Comparison of ENCODE assay signal across 11 mouse cellular contexts in the genomic region with DNA sequence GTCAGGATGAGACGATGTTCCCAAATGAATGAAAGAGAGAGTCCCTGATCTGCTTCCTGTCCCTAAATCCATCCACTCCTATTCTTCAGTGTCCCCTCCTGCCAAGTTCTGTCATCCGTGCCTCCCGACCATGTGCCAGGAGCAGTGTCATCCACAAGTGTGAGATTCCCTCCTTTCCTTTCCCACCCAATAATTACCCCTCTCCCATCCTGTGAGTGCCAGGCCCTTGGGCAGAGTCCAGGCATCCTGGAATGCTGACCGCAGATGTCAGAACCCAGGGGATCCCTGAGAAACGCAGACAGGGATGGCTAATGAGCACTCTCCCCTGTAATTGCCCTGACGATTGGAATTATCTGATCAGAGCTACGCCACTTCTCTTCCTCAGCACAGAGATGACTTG. TPM values are rescaled to one million over a fixed set of nuclear protein-coding genes. Genes with fewer than 3 reads are reported as not detected.
A peak's percentile ranks its signal among the peaks of the same experiment; 100 is the strongest.
DNase-seq lines count a peak whose midpoint lies in the region; ATAC-seq and TF ChIP-seq lines count a peak whose summit lies in the region.
"Had no signal": no experiment of that assay in that cellular context is flagged by ENCODE, and none has a peak within 500 bp of the region (broad histone marks: within the 10 kb centered on the region; RNA-seq: fewer than 3 reads in every experiment).

No protein-coding gene starts in this region.

- TF ChIP-seq CTCF in brain, embryonic 14.5 days (IDR thresholded peaks at IDR 0.05; ENCODE audit: borderline replicate concordance, extremely low read depth, insufficient read depth, insufficient read length): no peak

- 0 out of 2 replicates have a peak overlapping the region, but pooled peaks have one; percentile 4 for H3K27ac ChIP-seq in embryonic facial prominence, embryonic 12.5 days
- no peak overlapping the region for H3K27ac ChIP-seq in embryonic facial prominence, embryonic 10.5 days (replicated peaks)
- H3K27ac ChIP-seq in midbrain, embryonic 15.5 days: peak overlapping the region; percentile 51
- H3K27ac ChIP-seq: heart, adult 2 months; kidney, postnatal 0 days had no signal

- WGBS in embryonic facial prominence, embryonic 12.5 days: 24% methylated on average over 7 of the region's 7 CpGs
- WGBS in embryonic facial prominence, embryonic 10.5 days: 35% methylated on average over 7 of the region's 7 CpGs
- WGBS in midbrain, embryonic 15.5 days: 20% methylated on average over 7 of the region's 7 CpGs

- peaks cover 32% of the 10 kb centered on the region for H3K4me1 ChIP-seq in embryonic facial prominence, embryonic 12.5 days
- H3K4me1 ChIP-seq in embryonic facial prominence, embryonic 10.5 days: peaks cover 40% of the 10 kb centered on the region
- peaks cover 23% of the 10 kb centered on the region for H3K4me1 ChIP-seq in midbrain, embryonic 15.5 days

- no peaks in the 10 kb centered on the region; the same call in 1 of the 2 replicates for H3K9me3 ChIP-seq in embryonic facial prominence, embryonic 12.5 days
- H3K9me3 ChIP-seq in embryonic facial prominence, embryonic 10.5 days: 0 out of 2 replicates have a peak, but pooled peaks cover 3% of the 10 kb centered on the region
- no peaks in the 10 kb centered on the region for H3K9me3 ChIP-seq in midbrain, embryonic 15.5 days

- H3K27me3 ChIP-seq in embryonic facial prominence, embryonic 12.5 days: no peaks in the 10 kb centered on the region
- no peaks in the 10 kb centered on the region for H3K27me3 ChIP-seq in embryonic facial prominence, embryonic 10.5 days (replicated peaks; ENCODE audit: low read depth, poor library complexity, severe bottlenecking)
- H3K27me3 ChIP-seq in midbrain, embryonic 15.5 days (replicated peaks): no peaks in the 10 kb centered on the region; the same call in 1 of the 2 replicates

- H3K36me3 ChIP-seq in embryonic facial prominence, embryonic 12.5 days: no peaks in the 10 kb centered on the region
- no peaks in the 10 kb centered on the region for H3K36me3 ChIP-seq in embryonic facial prominence, embryonic 10.5 days (replicated peaks)
- H3K36me3 ChIP-seq in midbrain, embryonic 15.5 days (replicated peaks): no peaks in the 10 kb centered on the region

- no peak overlapping the region for H3K9ac ChIP-seq in embryonic facial prominence, embryonic 12.5 days
- H3K9ac ChIP-seq in midbrain, embryonic 15.5 days: no peak overlapping the region

- ATAC-seq in embryonic facial prominence, embryonic 12.5 days (ENCODE audit: insufficient number of reproducible peaks, insufficient read depth, low FRiP score, low TSS enrichment): no peak
- peak; percentile 48; the same call in 1 of the 2 replicates for ATAC-seq in midbrain, embryonic 15.5 days (replicated peaks)

- no peak for DNase-seq in embryonic facial prominence, embryonic 10.5 days (ENCODE audit: low spot score)
- peak; percentile 84 for DNase-seq in brain, embryonic 14.5 days (ENCODE audit: low read depth)
- peak; percentile 40 for DNase-seq in gastrocnemius, postnatal 14 days
- no peak for DNase-seq in right cerebral cortex, adult 18-20 months
- no peak for DNase-seq in frontal cortex, postnatal 10 days (ENCODE audit: low spot score in 2 of 2)
- no peak for DNase-seq in embryo, embryonic 10.5 days (ENCODE audit: low spot score)
- DNase-seq: cerebellum, adult 9-11 months; heart, adult 2 months had no signal

- H3K4me3 ChIP-seq in embryonic facial prominence, embryonic 12.5 days: no peak overlapping the region
- no peak overlapping the region for H3K4me3 ChIP-seq in embryonic facial prominence, embryonic 10.5 days
- H3K4me3 ChIP-seq in midbrain, embryonic 15.5 days: no peak overlapping the region
- H3K4me3 ChIP-seq: heart, adult 2 months had no signal

- H3K4me2 ChIP-seq in embryonic facial prominence, embryonic 12.5 days (replicated peaks): no peak overlapping the region
- H3K4me2 ChIP-seq in midbrain, embryonic 15.5 days: peak overlapping the region; percentile 28; the same call in 1 of the 2 replicates

- intact Hi-C loops in gastrocnemius, postnatal 14 days (cut with DNase I; ENCODE audit: low total_unique reads): no loop called here

- no peak for TF ChIP-seq POLR2A in brain, embryonic 14.5 days (IDR thresholded peaks at IDR 0.05; ENCODE audit: borderline replicate concordance, extremely low read depth, insufficient read depth, insufficient read length, poor library complexity, severe bottlenecking)

RNA-seq across cellular contexts. Expression of a gene that starts 24.3 kb away (rescaled TPM):
- polyA plus RNA-seq in embryonic facial prominence, embryonic 12.5 days (2016; fragmentation: Nextera tagmentation; extraction: Ambion mirVana): 53.0 and 55.9 TPM in 2 replicates
- 53.4 and 56.2 TPM in 2 replicates for polyA plus RNA-seq in embryonic facial prominence, embryonic 10.5 days (2016; fragmentation: Nextera tagmentation; extraction: Ambion mirVana)
- 21.4 and 23.8 TPM in 2 replicates for polyA plus RNA-seq in brain, embryonic 14.5 days (2012; rRNA removed)
- 10 to 100 TPM; 24.1 to 24.4 TPM for total RNA-seq in gastrocnemius, postnatal 14 days (2021)
- 38.9 and 42.2 TPM in 2 replicates for polyA plus RNA-seq in midbrain, embryonic 15.5 days (2015; fragmentation: Nextera tagmentation; extraction: Ambion mirVana)

RNA-seq across cellular contexts. Expression of a gene that starts 24.5 kb away (rescaled TPM):
- 184 and 185 TPM in 2 replicates for polyA plus RNA-seq in embryonic facial prominence, embryonic 12.5 days (2016; fragmentation: Nextera tagmentation; extraction: Ambion mirVana)
- 146 and 164 TPM in 2 replicates for polyA plus RNA-seq in embryonic facial prominence, embryonic 10.5 days (2016; fragmentation: Nextera tagmentation; extraction: Ambion mirVana)
- polyA plus RNA-seq in brain, embryonic 14.5 days (2012; rRNA removed): 125 and 129 TPM in 2 replicates
- total RNA-seq in gastrocnemius, postnatal 14 days (2021): 100 to 1,000 TPM; 223 to 226 TPM
- polyA plus RNA-seq in midbrain, embryonic 15.5 days (2015; fragmentation: Nextera tagmentation; extraction: Ambion mirVana): 135 and 137 TPM in 2 replicates

Comparison
In these comparisons a context has a peak if more than half of its experiments do, and no peak if none do; other contexts are left out.
1. DNase-seq: peak in brain, embryonic 14.5 days (single experiment) and gastrocnemius, postnatal 14 days (single experiment); none in embryonic facial prominence, embryonic 10.5 days (single experiment), right cerebral cortex, adult 18-20 months (single experiment), frontal cortex, postnatal 10 days (0 of 2) and embryo, embryonic 10.5 days (single experiment).